Mouse (Mus musculus): ENCODE results near the gene Zfp383. TPM values are rescaled to one million over a fixed set of nuclear protein-coding genes. Genes with fewer than 3 reads are reported as not detected.

The Zfp383 gene
- polyA plus RNA-seq, 1 experiment from 2014 or later, result 5.1 TPM

DNA sequence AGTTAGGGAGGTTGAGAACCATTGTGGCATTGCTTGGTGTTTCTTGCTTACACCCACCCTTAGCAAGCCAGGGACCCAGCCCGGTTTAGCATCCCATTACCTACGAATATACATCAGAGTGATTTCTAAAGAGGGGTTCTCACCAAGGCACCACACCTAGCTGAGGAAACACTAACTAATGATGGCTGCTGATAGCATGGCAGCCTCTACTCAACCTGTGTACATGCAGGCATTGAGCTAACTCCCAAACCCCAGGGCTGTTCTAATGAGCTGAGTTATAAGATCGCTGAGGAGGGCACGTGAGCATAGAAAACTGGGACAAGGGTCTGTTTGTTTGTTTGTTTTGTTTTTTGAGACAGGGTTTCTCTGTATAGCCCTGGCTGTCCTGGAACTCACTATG, 15.3 kb upstream of the Zfp383 start:
- Histone ChIP-seq H3K4me1 (ENCODE audit: control insufficient read depth, insufficient read depth, low read depth, low read length) (no peaks in the 10 kb centered on the region), H3K4me3 (ENCODE audit: low read length) (no peak overlapping the region), H3K4me2 (ENCODE audit: low read length) (no peak overlapping the region), H3K9me3 (ENCODE audit: control insufficient read depth, low read length) (peaks cover 42% of the 10 kb centered on the region), H3K27me3 (replicated peaks; ENCODE audit: control insufficient read depth, insufficient read depth, low read length) (no peaks in the 10 kb centered on the region), H3K27ac (ENCODE audit: low read depth, low read length) (no peak overlapping the region), H3K36me3 (ENCODE audit: control insufficient read depth, insufficient read depth, low read length) (peaks cover 81% of the 10 kb centered on the region), H3K9ac (ENCODE audit: low read depth, low read length) (no peak overlapping the region)
- 98% methylated on average over 4 of the region's 4 CpGs for WGBS
- no peak for ATAC-seq

DNA sequence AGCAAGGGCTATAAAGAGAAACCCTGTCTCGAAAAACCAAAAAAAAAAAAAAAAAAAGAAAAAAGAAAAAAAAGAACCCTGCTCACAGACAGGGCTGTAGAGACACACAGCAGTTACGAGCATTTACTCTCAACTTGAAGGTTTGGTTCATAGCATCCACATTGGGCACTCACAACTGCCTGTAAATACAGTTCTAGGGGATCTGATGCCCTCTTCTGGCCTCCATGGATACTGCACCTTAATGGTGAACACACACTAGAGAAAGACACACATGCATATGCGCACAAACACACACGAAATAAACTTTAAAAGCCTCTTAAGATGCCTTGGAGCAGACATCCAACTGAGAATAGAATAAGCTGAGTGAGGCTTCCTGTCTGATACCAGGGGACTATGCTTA, 9.7 kb upstream of the Zfp383 start:
- Histone ChIP-seq H3K27ac (ENCODE audit: low read depth, low read length) (no peak overlapping the region), H3K27me3 (replicated peaks; ENCODE audit: control insufficient read depth, insufficient read depth, low read length) (no peaks in the 10 kb centered on the region), H3K4me3 (ENCODE audit: low read length) (no peak overlapping the region), H3K4me2 (ENCODE audit: low read length) (no peak overlapping the region), H3K9ac (ENCODE audit: low read depth, low read length) (no peak overlapping the region), H3K4me1 (ENCODE audit: control insufficient read depth, insufficient read depth, low read depth, low read length) (no peaks in the 10 kb centered on the region), H3K9me3 (ENCODE audit: control insufficient read depth, low read length) (peaks cover 28% of the 10 kb centered on the region), H3K36me3 (ENCODE audit: control insufficient read depth, insufficient read depth, low read length) (peaks cover 80% of the 10 kb centered on the region)
- ATAC-seq, result no peak
- WGBS, result 99% methylated on average over 4 of the region's 4 CpGs

DNA sequence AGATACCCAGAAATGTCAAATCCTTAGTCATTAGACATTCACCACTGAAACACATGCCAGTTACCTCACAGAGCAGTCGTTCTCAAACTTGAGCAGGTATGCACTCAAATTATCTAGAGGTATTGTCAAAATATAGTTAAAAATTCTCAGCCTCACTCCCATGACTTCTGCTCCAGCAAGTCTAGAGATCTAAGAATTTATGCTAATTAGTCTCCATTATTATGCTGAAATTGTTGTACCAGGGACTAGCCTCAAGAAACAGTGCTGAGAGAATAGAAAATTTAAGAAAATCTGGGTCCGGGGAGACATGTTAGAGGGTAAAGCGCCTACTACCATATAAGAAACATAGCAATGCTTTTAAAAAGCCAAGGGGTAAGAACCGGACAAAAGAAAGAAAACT, 3.9 kb upstream of the Zfp383 start:
- 99% methylated on average over 4 of the region's 4 CpGs for WGBS
- no peak overlapping the region for H3K4me3 ChIP-seq (ENCODE audit: low read length)
- no peak for ATAC-seq
- H3K9me3 ChIP-seq (ENCODE audit: control insufficient read depth, low read length), result no peaks in the 10 kb centered on the region
- no peak overlapping the region for H3K9ac ChIP-seq (ENCODE audit: low read depth, low read length)
- no peaks in the 10 kb centered on the region for H3K27me3 ChIP-seq (replicated peaks; ENCODE audit: control insufficient read depth, insufficient read depth, low read length)
- H3K27ac ChIP-seq (ENCODE audit: low read depth, low read length), result no peak overlapping the region
- H3K4me1 ChIP-seq (ENCODE audit: control insufficient read depth, insufficient read depth, low read depth, low read length), result peaks cover 2% of the 10 kb centered on the region
- H3K36me3 ChIP-seq (ENCODE audit: control insufficient read depth, insufficient read depth, low read length), result peaks cover 28% of the 10 kb centered on the region
- no peak overlapping the region for H3K4me2 ChIP-seq (ENCODE audit: low read length)

DNA sequence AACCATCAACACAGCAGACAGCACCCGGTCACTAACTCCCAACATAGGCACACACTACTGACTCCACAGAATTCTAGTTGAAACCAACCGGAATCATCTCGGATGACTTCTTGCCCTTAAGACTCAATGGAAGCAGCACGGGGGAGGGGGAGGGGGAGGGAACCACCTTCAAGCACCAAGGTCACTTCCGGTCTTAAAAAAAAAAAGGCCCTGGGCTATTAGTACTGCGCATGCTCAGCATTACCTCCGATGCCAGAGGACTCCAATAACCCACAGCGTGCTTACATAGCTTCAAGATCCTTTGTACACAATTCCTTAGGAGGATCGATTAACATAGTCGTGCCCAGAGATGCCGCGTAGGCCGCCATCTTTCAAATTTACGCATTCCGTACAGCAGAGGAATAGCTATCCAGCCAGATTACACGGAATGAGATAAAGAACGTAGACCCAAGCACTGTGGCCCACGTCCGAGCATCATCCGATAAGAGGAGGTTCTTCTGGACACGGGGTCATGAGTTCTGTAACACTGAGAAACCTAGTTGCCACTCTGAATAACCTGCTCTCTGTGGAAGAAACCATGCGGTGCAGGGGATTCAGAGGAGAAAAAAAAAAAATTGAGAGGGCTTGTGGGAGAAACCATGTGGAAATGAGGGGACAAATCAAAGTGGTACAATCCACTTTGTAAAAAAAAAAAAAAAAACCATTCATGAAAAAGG, 1.9 kb upstream of the Zfp383 start, which contains the start of gene Zfp27:
Zfp27 (minus strand) TSS at position 607 of the 716 bp plus-strand sequence.
- peak within 1 kb of the TSS; percentile 97 for H3K27ac ChIP-seq (ENCODE audit: low read depth, low read length)
- H3K4me3 ChIP-seq (ENCODE audit: low read length), result peak within 1 kb of the TSS; percentile 67
- under 1% methylated on average over 22 of the region's 22 CpGs for WGBS
- H3K9me3 ChIP-seq (ENCODE audit: control insufficient read depth, low read length), result no peaks in the 10 kb centered on the region
- peak; percentile 90 for ATAC-seq
- peak within 1 kb of the TSS; percentile 68 for H3K4me2 ChIP-seq (ENCODE audit: low read length)
- H3K4me1 ChIP-seq (ENCODE audit: control insufficient read depth, insufficient read depth, low read depth, low read length), result peaks cover 15% of the 10 kb centered on the region
- peak within 1 kb of the TSS; percentile 75 for H3K9ac ChIP-seq (ENCODE audit: low read depth, low read length)
- H3K27me3 ChIP-seq (replicated peaks; ENCODE audit: control insufficient read depth, insufficient read depth, low read length), result no peaks in the 10 kb centered on the region
- peaks cover 17% of the 10 kb centered on the region for H3K36me3 ChIP-seq (ENCODE audit: control insufficient read depth, insufficient read depth, low read length)

DNA sequence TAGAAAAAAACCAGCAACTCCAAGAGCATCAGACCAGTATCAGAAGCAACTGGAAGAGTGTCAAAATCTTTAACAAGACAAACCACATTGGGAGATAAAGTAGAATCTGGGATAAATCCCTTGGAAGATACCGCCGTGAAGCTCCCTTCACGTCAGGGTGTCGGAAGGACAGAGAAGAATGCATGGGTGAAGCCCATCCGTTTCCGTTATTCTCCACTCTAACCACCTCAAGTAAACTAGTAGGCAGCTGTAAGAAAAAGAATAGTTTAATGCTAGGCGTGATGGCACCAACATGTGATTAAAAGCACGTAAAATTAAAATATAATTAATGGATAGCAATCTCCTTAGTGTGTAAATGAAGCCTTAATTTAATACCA, 1.4 kb upstream of the Zfp383 start:
- H3K9ac ChIP-seq (ENCODE audit: low read depth, low read length), result peak overlapping the region; percentile 75
- 12% methylated on average over 8 of the region's 8 CpGs for WGBS

DNA sequence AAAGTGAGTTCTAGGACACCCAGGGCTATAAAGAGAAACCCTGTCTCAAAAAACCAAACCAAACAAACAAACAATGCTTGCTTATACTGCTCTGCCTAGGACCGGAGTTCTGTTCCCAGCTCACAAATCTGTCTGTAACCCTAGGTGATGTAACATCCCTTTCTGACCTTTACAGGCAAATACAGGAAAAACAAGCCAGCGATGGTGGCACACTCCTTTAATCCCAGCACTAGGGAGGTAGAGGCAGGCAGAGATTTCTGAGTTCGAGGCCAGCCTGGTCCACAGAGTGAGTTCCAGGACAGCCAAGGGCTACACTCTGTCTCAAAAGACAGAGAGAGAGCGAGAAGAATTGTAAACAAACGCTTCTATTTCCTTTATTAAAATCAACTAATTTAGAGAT, 817 bp upstream of the Zfp383 start:
- no peaks in the 10 kb centered on the region for H3K9me3 ChIP-seq (ENCODE audit: control insufficient read depth, low read length)
- H3K27ac ChIP-seq (ENCODE audit: low read depth, low read length), result peak overlapping the region; percentile 97
- no peaks in the 10 kb centered on the region for H3K27me3 ChIP-seq (replicated peaks; ENCODE audit: control insufficient read depth, insufficient read depth, low read length)
- no peak overlapping the region for H3K4me3 ChIP-seq (ENCODE audit: low read length)
- H3K4me2 ChIP-seq (ENCODE audit: low read length), result peak overlapping the region; percentile 68
- no peak overlapping the region for H3K9ac ChIP-seq (ENCODE audit: low read depth, low read length)
- H3K36me3 ChIP-seq (ENCODE audit: control insufficient read depth, insufficient read depth, low read length), result peaks cover 16% of the 10 kb centered on the region
- H3K4me1 ChIP-seq (ENCODE audit: control insufficient read depth, insufficient read depth, low read depth, low read length), result peaks cover 15% of the 10 kb centered on the region
- no peak for ATAC-seq
- 88% methylated on average over 5 of the region's 5 CpGs for WGBS

More for the DNA sequence above, 1.4 kb upstream of the Zfp383 start:
- Histone ChIP-seq H3K4me2 (ENCODE audit: low read length) (peak overlapping the region; percentile 68), H3K36me3 (ENCODE audit: control insufficient read depth, insufficient read depth, low read length) (peaks cover 13% of the 10 kb centered on the region), H3K4me3 (ENCODE audit: low read length) (peak overlapping the region; percentile 67), H3K4me1 (ENCODE audit: control insufficient read depth, insufficient read depth, low read depth, low read length) (peaks cover 15% of the 10 kb centered on the region), H3K27me3 (replicated peaks; ENCODE audit: control insufficient read depth, insufficient read depth, low read length) (no peaks in the 10 kb centered on the region), H3K9me3 (ENCODE audit: control insufficient read depth, low read length) (no peaks in the 10 kb centered on the region), H3K27ac (ENCODE audit: low read depth, low read length) (peak overlapping the region; percentile 97)
- no peak for ATAC-seq

DNA sequence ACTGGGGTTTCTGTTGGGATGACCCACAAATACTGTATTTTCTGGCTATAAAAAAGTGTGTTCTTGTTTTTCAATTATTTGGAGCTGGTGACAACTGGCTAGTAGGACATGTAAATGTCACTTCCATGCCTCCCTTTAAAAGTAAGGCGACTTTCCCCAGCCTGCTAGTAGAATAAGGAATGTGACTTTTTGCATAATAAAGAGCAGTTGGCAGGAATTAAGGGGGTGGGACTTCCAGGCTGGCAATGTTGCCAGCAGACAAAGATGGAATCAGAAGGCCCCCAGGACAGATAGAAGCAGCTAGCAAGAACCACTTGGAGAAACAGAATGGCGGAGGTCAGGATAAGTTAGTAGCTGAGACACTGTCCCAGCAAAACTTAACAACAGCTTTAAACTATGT, 2.2 kb downstream of the Zfp383 start:
- no peak for ATAC-seq
- H3K27ac ChIP-seq (ENCODE audit: low read depth, low read length), result no peak overlapping the region
- no peaks in the 10 kb centered on the region for H3K27me3 ChIP-seq (replicated peaks; ENCODE audit: control insufficient read depth, insufficient read depth, low read length)
- 41% methylated on average over 2 of the region's 2 CpGs for WGBS
- H3K9me3 ChIP-seq (ENCODE audit: control insufficient read depth, low read length), result no peaks in the 10 kb centered on the region
- peaks cover 28% of the 10 kb centered on the region for H3K36me3 ChIP-seq (ENCODE audit: control insufficient read depth, insufficient read depth, low read length)
- H3K4me1 ChIP-seq (ENCODE audit: control insufficient read depth, insufficient read depth, low read depth, low read length), result peaks cover 15% of the 10 kb centered on the region
- H3K9ac ChIP-seq (ENCODE audit: low read depth, low read length), result no peak overlapping the region
- H3K4me2 ChIP-seq (ENCODE audit: low read length), result peak overlapping the region; percentile 49
- no peak overlapping the region for H3K4me3 ChIP-seq (ENCODE audit: low read length)

DNA sequence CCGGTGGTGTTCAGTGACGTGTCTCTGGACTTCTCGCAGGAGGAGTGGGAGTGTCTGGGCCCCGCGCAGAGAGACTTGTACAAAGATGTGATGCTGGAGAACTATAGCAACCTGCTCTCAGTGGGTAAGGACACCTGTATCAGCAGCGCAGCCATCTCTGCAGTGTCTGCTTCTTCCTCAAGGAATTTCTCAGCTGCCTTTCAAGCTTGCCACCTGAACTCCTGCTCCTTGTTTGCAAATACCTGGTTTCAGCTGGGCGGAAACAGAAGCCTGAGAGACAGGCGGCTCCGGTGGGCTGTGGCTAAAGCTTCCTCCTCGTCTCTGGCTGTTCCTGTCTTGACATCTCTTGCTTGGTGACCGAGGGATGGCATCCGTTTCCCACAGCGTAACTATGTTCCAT, 4.1 kb downstream of the Zfp383 start:
- no peaks in the 10 kb centered on the region for H3K9me3 ChIP-seq (ENCODE audit: control insufficient read depth, low read length)
- H3K4me2 ChIP-seq (ENCODE audit: low read length), result no peak overlapping the region
- H3K27me3 ChIP-seq (replicated peaks; ENCODE audit: control insufficient read depth, insufficient read depth, low read length), result no peaks in the 10 kb centered on the region
- no peak overlapping the region for H3K4me3 ChIP-seq (ENCODE audit: low read length)
- WGBS, result 95% methylated on average over 13 of the region's 13 CpGs
- ATAC-seq, result no peak
- no peak overlapping the region for H3K9ac ChIP-seq (ENCODE audit: low read depth, low read length)
- H3K27ac ChIP-seq (ENCODE audit: low read depth, low read length), result no peak overlapping the region
- peaks cover 15% of the 10 kb centered on the region for H3K4me1 ChIP-seq (ENCODE audit: control insufficient read depth, insufficient read depth, low read depth, low read length)
- H3K36me3 ChIP-seq (ENCODE audit: control insufficient read depth, insufficient read depth, low read length), result peaks cover 37% of the 10 kb centered on the region

DNA sequence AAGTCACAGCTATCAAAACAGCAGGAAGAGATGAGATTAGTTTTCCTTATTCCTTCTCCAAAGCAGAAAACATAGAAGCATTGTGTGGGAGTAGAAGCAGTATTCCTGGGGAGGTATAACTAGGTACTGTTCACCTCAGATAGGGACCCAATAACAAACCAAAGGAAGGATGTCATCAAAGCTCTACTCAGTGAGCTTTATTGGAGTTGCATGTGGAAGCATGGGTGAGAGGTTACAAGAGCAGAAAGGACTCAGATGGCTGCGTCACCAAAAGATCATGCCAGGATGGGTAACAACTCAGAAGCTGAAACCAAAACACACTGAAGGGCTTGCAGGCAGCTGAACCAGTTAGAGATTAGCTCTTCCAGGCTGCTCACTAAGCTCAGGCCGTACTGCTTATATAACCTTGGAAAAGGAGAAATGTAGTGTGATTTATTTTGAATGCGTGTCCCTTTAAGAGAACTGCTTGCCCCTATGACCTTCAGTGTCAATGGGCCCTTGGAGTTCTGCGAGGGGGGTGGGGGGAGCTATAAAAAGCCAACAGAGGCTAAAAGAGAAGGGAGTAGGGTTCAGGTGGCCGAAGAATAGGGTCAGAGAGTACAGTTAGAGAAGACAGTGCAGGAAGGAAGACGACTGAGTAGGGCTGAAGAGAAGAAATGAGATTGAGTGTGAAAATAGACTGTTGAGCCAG, 9.5 kb downstream of the Zfp383 start:
- Histone ChIP-seq H3K27ac (ENCODE audit: low read depth, low read length) (no peak overlapping the region), H3K9ac (ENCODE audit: low read depth, low read length) (no peak overlapping the region), H3K9me3 (ENCODE audit: control insufficient read depth, low read length) (no peaks in the 10 kb centered on the region), H3K36me3 (ENCODE audit: control insufficient read depth, insufficient read depth, low read length) (peaks cover 33% of the 10 kb centered on the region), H3K4me2 (ENCODE audit: low read length) (no peak overlapping the region), H3K27me3 (replicated peaks; ENCODE audit: control insufficient read depth, insufficient read depth, low read length) (no peaks in the 10 kb centered on the region), H3K4me3 (ENCODE audit: low read length) (no peak overlapping the region), H3K4me1 (ENCODE audit: control insufficient read depth, insufficient read depth, low read depth, low read length) (no peaks in the 10 kb centered on the region)
- WGBS, result 57% methylated on average over 6 of the region's 6 CpGs
- ATAC-seq, result no peak

Data from hindbrain, embryonic 16.5 days (tissue).